Mouse (Mus musculus) ES-Bruce4 (cell line): ENCODE results near the gene Wars.

Source experiments
- CTCF ChIP-seq: IDR thresholded peaks from one replicate; pipeline ENCODE4 v1.8.1; 2011; ENCODE audit warnings: low read depth, low read length
- EP300 ChIP-seq: IDR thresholded peaks from 2 replicates; pipeline ENCODE4 v1.6.1; 2011; ENCODE audit warnings: low read depth, low read length; ENCODE audit not compliant: insufficient read depth

- TF ChIP-seq EP300: no peak
- no peak for TF ChIP-seq CTCF
Measured at GRCm38 (mm10) chr12:108849488-108850022, 44.4 kb downstream of the Wars start.
